Mouse (Mus musculus): ENCODE measurements around the gene Trappc1. TPM values are rescaled to one million over a fixed set of nuclear protein-coding genes. Genes with fewer than 3 reads are reported as not detected.
"Not testable (repeated sequence)": the region's sequence is repeated elsewhere in the genome, so short reads cannot be mapped to it uniquely, and the experiment has no call there.

Trappc1 gene
- 33.2 and 43.7 TPM in 2 replicates for total RNA-seq (2015; ENCODE audit: low replicate concordance)
- 12.7 and 24.8 TPM in 2 replicates for total RNA-seq (2017; ENCODE audit: low replicate concordance)

GRCm38 (mm10) chr11:69323667-69324111 is at the start of gene Trappc1, which contains the start of gene Cntrob:
Trappc1 (plus strand) TSS chr11:69323980.
Cntrob (minus strand) TSS chr11:69323775.
- ATAC-seq (replicated peaks; ENCODE audit: low FRiP score, poor library complexity, severe bottlenecking) = peak; percentile 87

GRCm38 (mm10) chr11:69275650-69276049 is 48.1 kb upstream of the Trappc1 start:
- ATAC-seq (replicated peaks; ENCODE audit: low FRiP score, poor library complexity, severe bottlenecking) = no peak

GRCm38 (mm10) chr11:69276081-69276480 is 47.7 kb upstream of the Trappc1 start:
- ATAC-seq (replicated peaks; ENCODE audit: low FRiP score, poor library complexity, severe bottlenecking) = no peak

- ATAC-seq (replicated peaks; ENCODE audit: low FRiP score, poor library complexity, severe bottlenecking) = no peak
These were observed 46.5 kb upstream of the Trappc1 start for GRCm38 (mm10) chr11:69277267-69277666.

- no peak for ATAC-seq (replicated peaks; ENCODE audit: low FRiP score, poor library complexity, severe bottlenecking)
These were observed 32.7 kb upstream of the Trappc1 start for GRCm38 (mm10) chr11:69291111-69291510.

GRCm38 (mm10) chr11:69295286-69295685 is 28.5 kb upstream of the Trappc1 start:
- ATAC-seq (replicated peaks; ENCODE audit: low FRiP score, poor library complexity, severe bottlenecking) = no peak

- no peak for ATAC-seq (replicated peaks; ENCODE audit: low FRiP score, poor library complexity, severe bottlenecking)
These were observed 26.0 kb upstream of the Trappc1 start for GRCm38 (mm10) chr11:69297799-69298198.

GRCm38 (mm10) chr11:69298231-69298630 is 25.5 kb upstream of the Trappc1 start:
- ATAC-seq (replicated peaks; ENCODE audit: low FRiP score, poor library complexity, severe bottlenecking) = no peak

GRCm38 (mm10) chr11:69302817-69303216 is 21.0 kb upstream of the Trappc1 start:
- ATAC-seq (replicated peaks; ENCODE audit: low FRiP score, poor library complexity, severe bottlenecking) = no peak

- ATAC-seq (replicated peaks; ENCODE audit: low FRiP score, poor library complexity, severe bottlenecking) = no peak
These were observed 18.5 kb upstream of the Trappc1 start for GRCm38 (mm10) chr11:69305291-69305690.

- ATAC-seq (replicated peaks; ENCODE audit: low FRiP score, poor library complexity, severe bottlenecking) = no peak
These were observed 17.7 kb upstream of the Trappc1 start for GRCm38 (mm10) chr11:69306039-69306438.

GRCm38 (mm10) chr11:69311266-69311665 is 12.5 kb upstream of the Trappc1 start:
- ATAC-seq (replicated peaks; ENCODE audit: low FRiP score, poor library complexity, severe bottlenecking) = no peak

- ATAC-seq (replicated peaks; ENCODE audit: low FRiP score, poor library complexity, severe bottlenecking) = peak; percentile 36
These were observed 7.4 kb upstream of the Trappc1 start for GRCm38 (mm10) chr11:69316361-69316760.

GRCm38 (mm10) chr11:69318000-69318399 is 5.8 kb upstream of the Trappc1 start:
- ATAC-seq (replicated peaks; ENCODE audit: low FRiP score, poor library complexity, severe bottlenecking) = not testable (repeated sequence)

GRCm38 (mm10) chr11:69321580-69321979 is 2.2 kb upstream of the Trappc1 start:
- ATAC-seq (replicated peaks; ENCODE audit: low FRiP score, poor library complexity, severe bottlenecking) = no peak

- no peak for ATAC-seq (replicated peaks; ENCODE audit: low FRiP score, poor library complexity, severe bottlenecking)
These were observed 1.8 kb upstream of the Trappc1 start for GRCm38 (mm10) chr11:69322010-69322409.

GRCm38 (mm10) chr11:69322693-69323471 is 898 bp upstream of the Trappc1 start:
- ATAC-seq (replicated peaks; ENCODE audit: low FRiP score, poor library complexity, severe bottlenecking) = peak; percentile 3; the same call in 1 of the 2 replicates

GRCm38 (mm10) chr11:69324749-69325148 is 969 bp downstream of the Trappc1 start:
- no peak for ATAC-seq (replicated peaks; ENCODE audit: low FRiP score, poor library complexity, severe bottlenecking)

- peak; percentile 77 for ATAC-seq (replicated peaks; ENCODE audit: low FRiP score, poor library complexity, severe bottlenecking)
These were observed 2.0 kb downstream of the Trappc1 start, which contains the start of gene Kcnab3 for GRCm38 (mm10) chr11:69325628-69326407. Kcnab3 (plus strand) TSS chr11:69326258.

- ATAC-seq (replicated peaks; ENCODE audit: low FRiP score, poor library complexity, severe bottlenecking) = no peak
These were observed 2.8 kb downstream of the Trappc1 start for GRCm38 (mm10) chr11:69326408-69327156.

Measured in erythroblast, adult 5-6 weeks (primary cell).